ENCODE assay signal across 12 mouse cellular contexts in the genomic region with DNA sequence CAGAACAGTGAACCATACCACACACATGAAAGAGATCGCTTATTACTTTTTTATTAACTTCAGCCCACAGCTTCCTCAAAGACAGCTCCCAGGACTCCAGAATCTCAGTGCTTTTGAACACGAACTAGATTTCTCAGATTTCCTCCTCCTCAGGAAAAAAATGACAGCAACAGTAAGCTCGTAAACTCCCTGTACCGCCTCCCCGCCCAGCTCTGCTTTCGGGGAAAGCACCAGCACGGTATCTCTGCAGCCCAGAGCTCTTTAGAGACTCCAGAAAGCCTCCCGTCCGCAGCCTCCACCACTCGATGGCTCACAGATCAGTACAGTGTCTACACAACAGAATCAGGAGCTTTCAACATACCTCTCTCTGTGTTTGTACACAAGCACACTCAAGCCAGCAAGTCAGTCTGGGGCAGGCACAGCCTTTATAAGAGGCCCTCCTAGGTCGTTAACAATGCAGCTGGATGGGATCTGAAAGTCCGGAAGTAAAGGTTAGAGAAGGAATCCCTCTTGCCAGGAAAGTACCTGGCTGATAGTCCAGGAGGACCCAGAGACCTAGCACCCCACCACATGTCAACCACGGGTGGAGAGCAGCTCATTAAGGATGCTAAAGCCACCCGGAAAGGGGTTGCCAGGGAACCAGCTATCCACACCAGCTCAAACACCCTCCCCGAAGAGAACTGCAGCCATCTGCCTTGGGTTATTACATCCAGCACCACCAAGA.
DNase-seq lines count a peak whose midpoint lies in the region; ATAC-seq and TF ChIP-seq lines count a peak whose summit lies in the region.
"Had no signal": no experiment of that assay in that cellular context is flagged by ENCODE, and none has a peak within 500 bp of the region (broad histone marks: within the 10 kb centered on the region; RNA-seq: fewer than 3 reads in every experiment).

No protein-coding gene starts in this region.

- no peak overlapping the region for H3K4me3 ChIP-seq in intestine, embryonic 14.5 days (ENCODE audit: low read depth, low read length)
- H3K4me3 ChIP-seq in intestine, embryonic 15.5 days (replicated peaks): no peak overlapping the region
- 0 out of 4 replicates have a peak overlapping the region, but pooled peaks of 1 of the 2 experiments have one; percentile 8 for H3K4me3 ChIP-seq in ES-E14 (ENCODE audit: insufficient read depth in 1 of 2, low read depth in 1 of 2, low read length in 2 of 2, poor library complexity in 1 of 2, severe bottlenecking in 1 of 2)
- H3K4me3 ChIP-seq in left cerebral cortex, adult 2 months: no peak overlapping the region
- H3K4me3 ChIP-seq: hindbrain, embryonic 13.5 days had no signal

- H3K27me3 ChIP-seq in intestine, embryonic 14.5 days (replicated peaks; ENCODE audit: control insufficient read depth, insufficient read depth, low read length): no peaks in the 10 kb centered on the region
- H3K27me3 ChIP-seq in intestine, embryonic 15.5 days (replicated peaks): no peaks in the 10 kb centered on the region

- H3K9me3 ChIP-seq in intestine, embryonic 14.5 days (ENCODE audit: control insufficient read depth, low read length): 0 out of 2 replicates have a peak, but pooled peaks cover 4% of the 10 kb centered on the region
- H3K9me3 ChIP-seq in intestine, embryonic 15.5 days: no peaks in the 10 kb centered on the region
- no peaks in the 10 kb centered on the region for H3K9me3 ChIP-seq in ES-E14 (ENCODE audit: control insufficient read depth, insufficient read depth, low read depth, low read length)
- H3K9me3 ChIP-seq: G1E had no signal

- in situ Hi-C loops in ES-E14 (cut with MboI; ENCODE audit: low sequenced_read_pairs in 2 of 2, unreplicated experiment in 2 of 2): no loop called here

- peaks cover 16% of the 10 kb centered on the region for H3K4me1 ChIP-seq in intestine, embryonic 14.5 days (replicated peaks; ENCODE audit: control insufficient read depth, insufficient read depth, low read length)
- peaks cover 12% of the 10 kb centered on the region for H3K4me1 ChIP-seq in intestine, embryonic 15.5 days (replicated peaks)
- H3K4me1 ChIP-seq in ES-E14 (ENCODE audit: control insufficient read depth in 2 of 2, insufficient read depth in 2 of 2, low read length in 2 of 2, poor library complexity in 1 of 2): peaks cover 18 to 47% of the 10 kb centered on the region in 2 experiments

- no peak for TF ChIP-seq CTCF in left cerebral cortex, adult 2 months (IDR thresholded peaks at IDR 0.05)

- H3K4me2 ChIP-seq in intestine, embryonic 14.5 days (ENCODE audit: low read length): 0 out of 2 replicates have a peak overlapping the region, but pooled peaks have one; percentile 13
- H3K4me2 ChIP-seq in intestine, embryonic 15.5 days (replicated peaks): no peak overlapping the region
- H3K4me2 ChIP-seq: hindbrain, embryonic 13.5 days had no signal

- ATAC-seq in intestine, embryonic 14.5 days (replicated peaks; ENCODE audit: low FRiP score, low TSS enrichment, low read depth): no peak
- no peak for ATAC-seq in intestine, embryonic 15.5 days

- no peak overlapping the region for H3K9ac ChIP-seq in intestine, embryonic 14.5 days (ENCODE audit: low read length)
- H3K9ac ChIP-seq in intestine, embryonic 15.5 days: no peak overlapping the region
- 0 out of 2 replicates have a peak overlapping the region, but pooled peaks have one; percentile 12 for H3K9ac ChIP-seq in ES-E14 (ENCODE audit: insufficient read depth, low read depth, low read length, poor library complexity, severe bottlenecking)
- H3K9ac ChIP-seq: hindbrain, embryonic 13.5 days had no signal

- intact Hi-C loops in left cerebral cortex, adult 2 months (cut with DNase I): loop anchor here (5.0 kb wide), 1 partner anchor 333 kb away; no protein-coding TSS in a partner anchor

- no peak for DNase-seq in intestine, embryonic 14.5 days (ENCODE audit: low spot score)
- peak; percentile 22 for DNase-seq in 3T3-L1 (ENCODE audit: low read depth, low spot score)
- no peak for DNase-seq in ES-E14 (ENCODE audit: low read depth, low spot score)
- DNase-seq in kidney, postnatal 4 days: peak; percentile 47 to 58
- DNase-seq in cerebellum, adult 11 months: no peak
- no peak for DNase-seq in cerebellum, postnatal 36 days
- DNase-seq in left cerebral cortex, adult 2 months (ENCODE audit: extremely low spot score in 1 of 2, low spot score in 2 of 2): no peak
- DNase-seq: cerebellum, postnatal 14 days; thymus, postnatal 25 days had no signal

- H3K36me3 ChIP-seq in intestine, embryonic 14.5 days (ENCODE audit: control insufficient read depth, insufficient read depth, low read length): no peaks in the 10 kb centered on the region
- H3K36me3 ChIP-seq in intestine, embryonic 15.5 days: no peaks in the 10 kb centered on the region
- no peaks in the 10 kb centered on the region for H3K36me3 ChIP-seq in ES-E14 (ENCODE audit: control insufficient read depth, insufficient read depth, low read length, poor library complexity, severe bottlenecking)
- H3K36me3 ChIP-seq: G1E; hindbrain, embryonic 13.5 days had no signal

- peak overlapping the region; percentile 16; the same call in 1 of the 2 replicates for H3K27ac ChIP-seq in intestine, embryonic 14.5 days (ENCODE audit: low read depth)
- H3K27ac ChIP-seq in intestine, embryonic 15.5 days: no peak overlapping the region
- no peak overlapping the region for H3K27ac ChIP-seq in ES-E14 (ENCODE audit: insufficient read depth, low read depth, low read length, poor library complexity, severe bottlenecking)
- no peak overlapping the region for H3K27ac ChIP-seq in left cerebral cortex, adult 2 months
- H3K27ac ChIP-seq: hindbrain, embryonic 13.5 days had no signal

- 29% methylated on average over 15 of the region's 15 CpGs for WGBS in intestine, embryonic 14.5 days
- WGBS in intestine, embryonic 15.5 days: 39% methylated on average over 15 of the region's 15 CpGs

TF ChIP-seq in ES-E14, 5 proteins besides CTCF, POLR2A, EP300 and RAD21:
- TF ChIP-seq ZC3H11A (IDR thresholded peaks at IDR 0.05; ENCODE audit: borderline replicate concordance, low read depth, low read length): no peak
- TF ChIP-seq HCFC1 (IDR thresholded peaks at IDR 0.05; ENCODE audit: borderline replicate concordance, insufficient read depth, low read length): no peak
- TF ChIP-seq MAFK (IDR thresholded peaks at IDR 0.05; ENCODE audit: insufficient read depth, low read depth, low read length): no peak
- no peak for TF ChIP-seq ZNF384 (IDR thresholded peaks at IDR 0.05; ENCODE audit: low read depth, low read length)
- TF ChIP-seq CHD2 (IDR thresholded peaks at IDR 0.05; ENCODE audit: low read depth, low read length): no peak

Comparison
In these comparisons a context has a peak if more than half of its experiments do, and no peak if none do; other contexts are left out.
1. DNase-seq: peak in 3T3-L1 (single experiment) and kidney, postnatal 4 days (2 of 2); none in intestine, embryonic 14.5 days (single experiment), ES-E14 (single experiment), cerebellum, adult 11 months (single experiment), cerebellum, postnatal 36 days (0 of 2) and left cerebral cortex, adult 2 months (0 of 2).